Mouse (Mus musculus): ENCODE data around the gene Sbf2. TPM values are rescaled to one million over a fixed set of nuclear protein-coding genes. Genes with fewer than 3 reads are reported as not detected.

The Sbf2 gene
- total RNA-seq, 2 experiments from 2014 or later = 54.7 to 55.2 TPM

GRCm38 (mm10) chr7:110289647-110290046 is 325.1 kb downstream of the Sbf2 start:
- no peak for TF ChIP-seq CTCF (IDR thresholded peaks at IDR 0.05)
- no peak overlapping the region for H3K27ac ChIP-seq
- intact Hi-C loops (cut with DNase I) = loop anchor here (5.0 to 10.0 kb wide), 3 partner anchors 258 to 725 kb away; no protein-coding TSS in a partner anchor
- no peak for DNase-seq (ENCODE audit: extremely low spot score in 1 of 2, low spot score in 2 of 2)
- H3K4me3 ChIP-seq = no peak overlapping the region

GRCm38 (mm10) chr7:110288731-110289191 is 326.0 kb downstream of the Sbf2 start:
- no peak for TF ChIP-seq CTCF (IDR thresholded peaks at IDR 0.05)
- intact Hi-C loops (cut with DNase I) = loop anchor here (5.0 to 10.0 kb wide), 3 partner anchors 259 to 726 kb away; no protein-coding TSS in a partner anchor
- peak in 1 of 2 experiments; percentile 25 for DNase-seq (ENCODE audit: extremely low spot score in 1 of 2, low spot score in 2 of 2)
- Histone ChIP-seq H3K4me3 (no peak overlapping the region), H3K27ac (0 out of 2 replicates have a peak overlapping the region, but pooled peaks have one; percentile 7)

GRCm38 (mm10) chr7:110288191-110288604 is 326.5 kb downstream of the Sbf2 start:
- TF ChIP-seq CTCF (IDR thresholded peaks at IDR 0.05) = no peak
- Histone ChIP-seq H3K4me3 (no peak overlapping the region), H3K27ac (no peak overlapping the region)
- intact Hi-C loops (cut with DNase I) = loop anchor here (5.0 to 10.0 kb wide), 3 partner anchors 259 to 727 kb away; no protein-coding TSS in a partner anchor
- DNase-seq (ENCODE audit: extremely low spot score in 1 of 2, low spot score in 2 of 2) = no peak

GRCm38 (mm10) chr7:110287476-110288071 is 327.1 kb downstream of the Sbf2 start:
- no peak for TF ChIP-seq CTCF (IDR thresholded peaks at IDR 0.05)
- intact Hi-C loops (cut with DNase I) = loop anchor here (1.0 to 10.0 kb wide), 6 partner anchors 145 to 727 kb away; no protein-coding TSS in a partner anchor
- H3K27ac ChIP-seq = no peak overlapping the region
- no peak for DNase-seq (ENCODE audit: extremely low spot score in 1 of 2, low spot score in 2 of 2)
- H3K4me3 ChIP-seq = no peak overlapping the region

- peak; percentile 95 for TF ChIP-seq CTCF (IDR thresholded peaks at IDR 0.05)
- H3K27ac ChIP-seq = no peak overlapping the region
- intact Hi-C loops (cut with DNase I) = loop anchor here (1.0 to 10.0 kb wide), 6 partner anchors 146 to 728 kb away; no protein-coding TSS in a partner anchor
- peak; percentile 78 to 87 for DNase-seq (ENCODE audit: extremely low spot score in 1 of 2, low spot score in 2 of 2)
- H3K4me3 ChIP-seq = no peak overlapping the region
Measured at GRCm38 (mm10) chr7:110286838-110287475, 327.8 kb downstream of the Sbf2 start.

- DNase-seq (ENCODE audit: extremely low spot score in 1 of 2, low spot score in 2 of 2) = no peak
- intact Hi-C loops (cut with DNase I) = loop anchor here (2.0 to 10.0 kb wide), 5 partner anchors 147 to 729 kb away; no protein-coding TSS in a partner anchor
- Histone ChIP-seq H3K4me3 (no peak overlapping the region), H3K27ac (no peak overlapping the region)
- TF ChIP-seq CTCF (IDR thresholded peaks at IDR 0.05) = no peak
Measured at GRCm38 (mm10) chr7:110286198-110286732, 328.5 kb downstream of the Sbf2 start.

GRCm38 (mm10) chr7:110285849-110286151 is 328.9 kb downstream of the Sbf2 start:
- DNase-seq (ENCODE audit: extremely low spot score in 1 of 2, low spot score in 2 of 2) = no peak
- H3K27ac ChIP-seq = no peak overlapping the region
- intact Hi-C loops (cut with DNase I) = loop anchor here (2.0 to 10.0 kb wide), 5 partner anchors 147 to 729 kb away; no protein-coding TSS in a partner anchor
- H3K4me3 ChIP-seq = no peak overlapping the region
- no peak for TF ChIP-seq CTCF (IDR thresholded peaks at IDR 0.05)

- intact Hi-C loops (cut with DNase I) = loop anchor here (5.0 to 10.0 kb wide), 3 partner anchors 262 to 730 kb away; no protein-coding TSS in a partner anchor
- no peak overlapping the region for H3K27ac ChIP-seq
- no peak overlapping the region for H3K4me3 ChIP-seq
- DNase-seq (ENCODE audit: extremely low spot score in 1 of 2, low spot score in 2 of 2) = no peak
- no peak for TF ChIP-seq CTCF (IDR thresholded peaks at IDR 0.05)
Measured at GRCm38 (mm10) chr7:110285076-110285848, 329.5 kb downstream of the Sbf2 start.

- no peak for TF ChIP-seq CTCF (IDR thresholded peaks at IDR 0.05)
- H3K4me3 ChIP-seq = no peak overlapping the region
- intact Hi-C loops (cut with DNase I) = loop anchor here (10.0 kb wide), 1 partner anchor 731 kb away; no protein-coding TSS in a partner anchor
- H3K27ac ChIP-seq = no peak overlapping the region
- no peak for DNase-seq (ENCODE audit: extremely low spot score in 1 of 2, low spot score in 2 of 2)
Measured at GRCm38 (mm10) chr7:110283484-110284275, 331.0 kb downstream of the Sbf2 start.

GRCm38 (mm10) chr7:110282797-110283196 is 331.9 kb downstream of the Sbf2 start:
- no peak overlapping the region for H3K4me3 ChIP-seq
- no peak for DNase-seq (ENCODE audit: extremely low spot score in 1 of 2, low spot score in 2 of 2)
- no peak overlapping the region for H3K27ac ChIP-seq
- intact Hi-C loops (cut with DNase I) = loop anchor here (10.0 kb wide), 1 partner anchor 732 kb away; no protein-coding TSS in a partner anchor
- no peak for TF ChIP-seq CTCF (IDR thresholded peaks at IDR 0.05)

Data from left cerebral cortex, adult 2 months (tissue).